Mouse (Mus musculus) thymus, adult 2 months (tissue): ENCODE measurements around the gene Tsr1. TPM values are rescaled to one million over a fixed set of nuclear protein-coding genes. Genes with fewer than 3 reads are reported as not detected.

Source experiments
- DNase-seq: peaks from one replicate; pipeline ENCODE4 v3.0.0; 2021
- H3K27ac ChIP-seq: fragments of 200-500 bp; 2 replicates; pipeline ENCODE4 v1.5.1; 2012; ENCODE audit warnings: low read length, control low read depth; ENCODE audit not compliant: control insufficient read depth, insufficient read depth
- H3K27me3 ChIP-seq: fragments of 200-500 bp; 2 replicates; pipeline ENCODE4 v1.6.1; 2012; ENCODE audit warnings: mild to moderate bottlenecking, low read length, moderate library complexity, mixed read lengths; ENCODE audit not compliant: control insufficient read depth, insufficient read depth
- H3K36me3 ChIP-seq: fragments of 200-500 bp; 2 replicates; pipeline ENCODE4 v1.6.1; 2012; ENCODE audit warnings: mild to moderate bottlenecking, low read length, moderate library complexity; ENCODE audit not compliant: control insufficient read depth, insufficient read depth
- H3K4me1 ChIP-seq: fragments of 200-500 bp; replicated peaks from 2 replicates; pipeline ENCODE4 v1.6.1; 2012; ENCODE audit warnings: low read length; ENCODE audit not compliant: control insufficient read depth, insufficient read depth
- H3K4me3 ChIP-seq: fragments of 200-500 bp; 2 replicates; pipeline ENCODE4 v1.5.1; 2012; ENCODE audit warnings: mild to moderate bottlenecking, low read length, control low read depth, moderate library complexity; ENCODE audit not compliant: control insufficient read depth, insufficient read depth
- CTCF ChIP-seq: fragments of 200-500 bp; IDR thresholded peaks from 2 replicates; pipeline ENCODE4 v1.5.1; 2012; ENCODE audit warnings: mild to moderate bottlenecking, control low read depth, low read length, moderate library complexity, borderline replicate concordance; ENCODE audit not compliant: control insufficient read depth, poor library complexity, insufficient read depth; ENCODE audit errors: extremely low read depth
- POLR2A ChIP-seq: fragments of 200-500 bp; IDR thresholded peaks from 2 replicates; pipeline ENCODE4 v1.6.1; 2012; ENCODE audit warnings: mild to moderate bottlenecking, low read length, control low read depth, moderate library complexity; ENCODE audit not compliant: control insufficient read depth, poor library complexity, insufficient read depth; ENCODE audit errors: extremely low read depth
- WGBS: fragments of 180-500 bp; shearing (Covaris S2); methylation state at CpG from one replicate; pipeline ENCODE4 v1.1.7; 2018; 5-methylcytosine and 5-hydroxymethylcytosine counted together
- polyA plus RNA-seq: library from polyadenylated mRNA; depleted of rRNA; stranded (reverse); fragments of >200 nt; gene quantifications from 2 replicates; pipeline ENCODE4 v1.2.3, GENCODE M21; 2012

Tsr1 gene
- polyA plus RNA-seq, 1 experiment: 15.4 TPM

- Histone ChIP-seq H3K4me1 (no peaks in the 10 kb centered on the region), H3K27me3 (no peaks in the 10 kb centered on the region), H3K27ac (no peak overlapping the region), H3K4me3 (no peak overlapping the region), H3K36me3 (no peaks in the 10 kb centered on the region)
- WGBS: 95% methylated on average over 9 of the region's 9 CpGs
- no peak for DNase-seq
- TF ChIP-seq CTCF: no peak
- TF ChIP-seq POLR2A: no peak
Measured at GRCm38 (mm10) chr11:74865252-74865651, 32.6 kb upstream of the Tsr1 start.

DNA sequence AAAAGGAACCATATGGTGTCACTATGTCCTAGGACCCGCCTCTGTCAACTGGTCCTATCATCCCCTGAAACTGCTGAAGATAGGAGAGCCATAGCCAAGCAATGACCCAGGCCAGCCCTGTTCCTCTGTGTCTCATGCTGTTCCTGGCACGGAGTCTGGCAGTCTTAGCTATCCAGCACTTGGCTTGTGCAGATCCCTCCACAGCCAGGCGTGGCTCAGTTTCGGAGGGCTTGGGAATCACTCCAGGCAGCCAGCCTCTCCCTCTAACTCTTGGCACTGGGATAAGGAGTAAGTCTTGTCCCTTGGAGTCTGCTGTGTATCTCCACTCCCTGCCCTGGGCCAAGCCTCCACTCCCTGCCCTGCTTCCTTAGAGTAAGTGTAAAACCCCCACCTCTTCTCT, 31.2 kb upstream of the Tsr1 start:
- Histone ChIP-seq H3K4me1 (no peaks in the 10 kb centered on the region), H3K36me3 (no peaks in the 10 kb centered on the region), H3K27ac (no peak overlapping the region), H3K27me3 (no peaks in the 10 kb centered on the region), H3K4me3 (no peak overlapping the region)
- no peak for DNase-seq
- 91% methylated on average over 4 of the region's 4 CpGs for WGBS
- TF ChIP-seq CTCF (no peak), POLR2A (no peak)

DNA sequence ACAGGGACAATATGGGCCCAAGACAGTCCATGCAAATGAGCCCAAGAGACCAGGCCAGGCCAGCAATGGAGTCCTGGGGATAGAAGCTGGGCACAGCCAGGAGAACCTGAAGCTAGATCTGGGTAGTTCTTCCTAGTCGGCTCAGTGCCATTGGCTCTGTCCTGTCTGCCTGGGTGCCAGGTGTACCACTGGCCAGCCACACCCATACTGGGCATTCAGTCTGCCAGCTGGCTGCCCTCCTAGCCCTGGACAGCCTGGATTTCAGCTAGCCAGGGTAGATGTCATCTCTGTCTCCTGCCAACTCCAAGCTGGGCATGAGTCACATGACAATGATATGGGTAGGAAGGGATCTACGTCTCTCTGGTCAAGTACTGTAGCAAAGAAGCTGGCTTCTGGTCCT, 30.7 kb upstream of the Tsr1 start:
- Histone ChIP-seq H3K4me3 (no peak overlapping the region), H3K27ac (no peak overlapping the region), H3K27me3 (no peaks in the 10 kb centered on the region), H3K36me3 (no peaks in the 10 kb centered on the region), H3K4me1 (no peaks in the 10 kb centered on the region)
- 94% methylated on average over 2 of the region's 2 CpGs for WGBS
- no peak for TF ChIP-seq POLR2A
- DNase-seq: no peak

DNA sequence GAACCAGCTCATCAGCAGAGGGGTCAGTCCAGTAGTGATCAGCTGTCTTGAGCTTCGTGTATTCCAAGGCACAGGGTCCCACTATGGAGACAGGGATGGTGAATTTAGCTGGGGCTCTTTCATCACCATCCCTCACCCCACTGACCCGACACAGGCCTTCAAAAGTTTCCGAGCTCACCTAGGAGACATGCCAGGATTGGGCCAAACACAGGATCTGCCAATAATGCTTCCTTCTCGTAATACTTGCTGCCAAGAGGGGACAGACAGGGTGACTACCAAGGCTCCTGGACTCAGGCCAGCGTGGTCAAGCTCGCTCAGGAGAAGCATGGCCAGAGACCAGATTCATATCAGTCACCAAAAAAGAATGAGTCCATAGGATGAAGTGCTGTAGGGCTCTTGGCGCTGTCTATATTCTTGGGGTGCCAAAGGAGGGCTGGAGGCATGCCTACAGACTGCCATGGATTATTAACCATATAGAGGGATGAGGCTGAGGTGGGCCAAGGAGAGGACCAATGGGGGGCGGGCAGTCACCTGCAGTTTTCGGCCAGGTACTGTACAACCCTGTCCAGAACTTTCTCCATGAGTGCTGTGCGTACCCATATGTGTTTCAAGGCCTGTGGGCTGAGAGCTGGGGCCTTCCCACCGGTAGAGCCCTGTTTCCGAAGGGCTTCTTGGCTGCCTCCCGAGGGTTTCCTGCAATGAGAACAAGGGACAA, 29.7 kb upstream of the Tsr1 start:
- Histone ChIP-seq H3K4me1 (no peaks in the 10 kb centered on the region), H3K27me3 (no peaks in the 10 kb centered on the region), H3K4me3 (no peak overlapping the region), H3K36me3 (no peaks in the 10 kb centered on the region), H3K27ac (no peak overlapping the region)
- TF ChIP-seq CTCF (no peak), POLR2A (no peak)
- no peak for DNase-seq
- WGBS: 92% methylated on average over 13 of the region's 13 CpGs

DNA sequence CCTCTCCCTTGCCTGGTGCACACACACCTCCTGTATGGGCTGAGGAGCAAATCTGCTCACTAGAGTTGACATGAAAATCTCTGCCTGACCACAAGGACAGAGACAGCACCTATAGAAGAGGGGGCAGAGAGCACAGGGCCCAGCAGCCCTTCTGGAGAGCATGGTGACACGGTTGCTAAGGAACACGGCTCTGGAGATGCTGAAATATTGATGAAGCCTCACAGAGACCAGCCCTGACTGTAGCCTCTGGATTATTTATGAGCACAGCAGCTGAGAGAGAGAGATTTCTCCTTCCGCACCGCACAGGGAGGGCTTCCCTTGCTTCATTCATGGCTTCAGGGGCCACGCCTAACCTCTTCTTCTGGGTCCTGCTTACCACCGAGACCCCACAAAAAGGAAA, 28.3 kb upstream of the Tsr1 start:
- H3K27ac ChIP-seq: no peak overlapping the region
- 95% methylated on average over 6 of the region's 6 CpGs for WGBS
- H3K4me3 ChIP-seq: no peak overlapping the region
- TF ChIP-seq CTCF (no peak), POLR2A (no peak)
- no peaks in the 10 kb centered on the region for H3K27me3 ChIP-seq
- no peak for DNase-seq
- H3K36me3 ChIP-seq: no peaks in the 10 kb centered on the region
- H3K4me1 ChIP-seq: no peaks in the 10 kb centered on the region

- 91% methylated on average over 4 of the region's 4 CpGs for WGBS
- Histone ChIP-seq H3K27me3 (no peaks in the 10 kb centered on the region), H3K36me3 (no peaks in the 10 kb centered on the region), H3K27ac (no peak overlapping the region), H3K4me1 (no peaks in the 10 kb centered on the region), H3K4me3 (no peak overlapping the region)
- DNase-seq: no peak
- TF ChIP-seq POLR2A (no peak), CTCF (no peak)
Measured at GRCm38 (mm10) chr11:74870544-74870943, 27.3 kb upstream of the Tsr1 start.
